Mouse (Mus musculus) cortical plate, adult 2 months (tissue): ENCODE data around the gene Chn2.

Experiments
- CTCF ChIP-seq: fragments of 200-500 bp; IDR thresholded peaks from 2 replicates; pipeline ENCODE4 v1.5.1; 2011; ENCODE audit warnings: mild to moderate bottlenecking, control low read depth, low read length; ENCODE audit not compliant: insufficient read depth; ENCODE audit errors: extremely low read depth
- POLR2A ChIP-seq: fragments of 200-500 bp; IDR thresholded peaks from 2 replicates; pipeline ENCODE4 v1.6.1; 2011; ENCODE audit warnings: mild to moderate bottlenecking, low read length, control low read depth; ENCODE audit not compliant: insufficient read depth; ENCODE audit errors: extremely low read depth

DNA sequence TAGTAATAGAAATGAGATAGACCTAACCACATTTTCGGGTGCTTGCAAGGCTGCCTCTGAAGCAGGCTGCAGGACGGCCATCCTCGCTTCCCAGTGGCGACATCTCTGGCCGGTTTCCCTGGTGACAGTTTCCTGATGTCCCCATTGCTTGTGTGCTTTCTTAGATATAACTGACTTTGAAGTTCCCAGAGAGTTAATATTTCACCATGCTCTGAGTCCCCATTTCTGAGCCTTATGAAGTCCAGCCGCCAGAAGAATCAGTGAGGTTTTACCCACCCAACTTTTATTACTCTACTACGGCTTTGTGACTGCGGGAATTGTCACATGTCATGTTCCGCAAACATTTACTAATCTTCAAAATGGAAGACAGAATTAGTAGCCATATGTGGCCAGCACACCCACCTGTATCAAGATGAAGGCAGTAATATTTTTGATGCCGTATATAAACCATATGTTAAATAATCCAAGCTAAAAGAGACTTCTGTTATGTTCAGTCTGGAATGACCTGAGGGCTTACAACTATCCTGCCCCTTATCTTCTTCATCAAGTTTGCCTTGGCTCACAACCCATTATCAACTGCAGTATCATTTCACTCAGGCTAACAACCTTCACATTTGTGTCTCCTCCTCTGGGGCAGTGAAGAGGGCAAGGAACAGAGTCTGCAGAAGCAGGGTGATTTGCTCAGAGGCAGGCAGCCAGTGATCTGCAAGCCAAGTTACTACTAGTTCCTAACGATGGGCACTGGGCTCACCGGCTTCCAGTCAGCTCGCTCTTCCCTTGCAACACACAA, 192.6 kb downstream of the Chn2 start:
- no peak for TF ChIP-seq CTCF
- TF ChIP-seq POLR2A, result no peak
